Mouse (Mus musculus) spleen, adult 2 months (tissue): ENCODE results near the gene Mmgt2. TPM values are rescaled to one million over a fixed set of nuclear protein-coding genes. Genes with fewer than 3 reads are reported as not detected.

Experiments
- DNase-seq, 2 experiments: peaks; one replicate each; pipeline versions ENCODE4 v3.0.0 to v3.0.0-alpha.2; 2012 to 2021; ENCODE audit warnings: low spot score in 2 of 2, low read depth in 1 of 2
- H3K27ac ChIP-seq: fragments of 200-500 bp; 2 replicates; pipeline ENCODE4 v1.5.1; 2012; ENCODE audit warnings: low read length, inconsistent platforms; ENCODE audit not compliant: insufficient read depth
- H3K27me3 ChIP-seq: fragments of 200-500 bp; 2 replicates; pipeline ENCODE4 v1.6.1; 2012; ENCODE audit warnings: mild to moderate bottlenecking, moderate library complexity, low read length, inconsistent platforms; ENCODE audit not compliant: control insufficient read depth, insufficient read depth
- H3K36me3 ChIP-seq: fragments of 200-500 bp; 2 replicates; pipeline ENCODE4 v1.6.1; 2012; ENCODE audit warnings: mild to moderate bottlenecking, low read length, inconsistent platforms; ENCODE audit not compliant: control insufficient read depth, insufficient read depth
- H3K4me1 ChIP-seq: fragments of 200-500 bp; 2 replicates; pipeline ENCODE4 v1.6.1; 2011; ENCODE audit warnings: inconsistent platforms; ENCODE audit not compliant: control insufficient read depth, insufficient read depth, insufficient read length
- H3K4me3 ChIP-seq: fragments of 200-500 bp; 2 replicates; pipeline ENCODE4 v1.5.1; 2011; ENCODE audit warnings: mild to moderate bottlenecking, inconsistent platforms; ENCODE audit not compliant: insufficient read depth, insufficient read length; ENCODE audit errors: extremely low read depth
- CTCF ChIP-seq: fragments of 200-500 bp; IDR thresholded peaks from 2 replicates; pipeline ENCODE4 v1.5.1; 2011; ENCODE audit warnings: mild to moderate bottlenecking, inconsistent platforms; ENCODE audit not compliant: insufficient read depth, insufficient read length, insufficient replicate concordance; ENCODE audit errors: extremely low read depth
- POLR2A ChIP-seq: fragments of 200-500 bp; IDR thresholded peaks from 2 replicates; pipeline ENCODE4 v1.6.1; 2011; ENCODE audit warnings: low read depth, low read length, inconsistent platforms
- WGBS: fragments of 180-500 bp; shearing (Covaris S2); methylation state at CpG from one replicate; pipeline ENCODE4 v1.1.7; 2018; 5-methylcytosine and 5-hydroxymethylcytosine counted together
- polyA plus RNA-seq: library from polyadenylated mRNA; depleted of rRNA; stranded (reverse); fragments of >200 nt; gene quantifications from 2 replicates; pipeline ENCODE4 v1.2.3, GENCODE M21; 2012

Mmgt2 gene
- polyA plus RNA-seq, 1 experiment, result 22.3 TPM

- DNase-seq, result no peak
- TF ChIP-seq POLR2A (no peak), CTCF (no peak)
- Histone ChIP-seq H3K36me3 (peaks cover 5% of the 10 kb centered on the region), H3K27me3 (no peaks in the 10 kb centered on the region), H3K27ac (no peak overlapping the region), H3K4me1 (no peaks in the 10 kb centered on the region), H3K4me3 (no peak overlapping the region)
- 73% methylated on average over 6 of the region's 6 CpGs for WGBS
These were observed 15.8 kb downstream of the Mmgt2 start for GRCm38 (mm10) chr11:62664250-62664649.

- Histone ChIP-seq H3K27ac (no peak overlapping the region), H3K4me1 (no peaks in the 10 kb centered on the region), H3K4me3 (no peak overlapping the region), H3K36me3 (peaks cover 3% of the 10 kb centered on the region), H3K27me3 (no peaks in the 10 kb centered on the region)
- 90% methylated on average over 5 of the region's 5 CpGs for WGBS
- TF ChIP-seq POLR2A (no peak), CTCF (no peak)
- DNase-seq, result no peak
These were observed 20.5 kb downstream of the Mmgt2 start for GRCm38 (mm10) chr11:62668986-62669385.

GRCm38 (mm10) chr11:62669471-62669870 lies 21.0 kb downstream of the Mmgt2 start:
- no peaks in the 10 kb centered on the region for H3K27me3 ChIP-seq
- H3K36me3 ChIP-seq, result peaks cover 3% of the 10 kb centered on the region
- no peaks in the 10 kb centered on the region for H3K4me1 ChIP-seq
- H3K4me3 ChIP-seq, result no peak overlapping the region
- WGBS, result 62% methylated on average over 12 of the region's 12 CpGs
- DNase-seq, result no peak
- H3K27ac ChIP-seq, result no peak overlapping the region
- TF ChIP-seq CTCF (no peak), POLR2A (no peak)

GRCm38 (mm10) chr11:62670006-62670405 lies 21.5 kb downstream of the Mmgt2 start:
- Histone ChIP-seq H3K27me3 (no peaks in the 10 kb centered on the region), H3K4me3 (no peak overlapping the region), H3K36me3 (no peaks in the 10 kb centered on the region; the same call in 1 of the 2 replicates), H3K4me1 (no peaks in the 10 kb centered on the region), H3K27ac (no peak overlapping the region)
- 85% methylated on average over 6 of the region's 6 CpGs for WGBS
- no peak for TF ChIP-seq POLR2A
- no peak for TF ChIP-seq CTCF
- DNase-seq, result no peak

GRCm38 (mm10) chr11:62675480-62676289 lies 27.2 kb downstream of the Mmgt2 start:
- WGBS, result 21% methylated on average over 17 of the region's 17 CpGs
- no peaks in the 10 kb centered on the region for H3K4me1 ChIP-seq
- TF ChIP-seq POLR2A (no peak), CTCF (peak; percentile 56; the same call in 1 of the 2 replicates)
- H3K27me3 ChIP-seq, result no peaks in the 10 kb centered on the region
- no peaks in the 10 kb centered on the region for H3K36me3 ChIP-seq
- H3K4me3 ChIP-seq, result 0 out of 2 replicates have a peak overlapping the region, but pooled peaks have one; percentile 10
- DNase-seq, result peak; percentile 38 to 54
- no peak overlapping the region for H3K27ac ChIP-seq

- no peaks in the 10 kb centered on the region for H3K36me3 ChIP-seq
- 91% methylated on average over 4 of the region's 4 CpGs for WGBS
- H3K27me3 ChIP-seq, result no peaks in the 10 kb centered on the region
- no peak overlapping the region for H3K27ac ChIP-seq
- TF ChIP-seq CTCF (no peak), POLR2A (no peak)
- H3K4me3 ChIP-seq, result no peak overlapping the region
- DNase-seq, result no peak
- H3K4me1 ChIP-seq, result no peaks in the 10 kb centered on the region
These were observed 27.8 kb downstream of the Mmgt2 start for GRCm38 (mm10) chr11:62676290-62676596.

GRCm38 (mm10) chr11:62678778-62679354 lies 30.4 kb downstream of the Mmgt2 start:
- WGBS, result 66% methylated on average over 7 of the region's 7 CpGs
- no peak overlapping the region for H3K4me3 ChIP-seq
- TF ChIP-seq CTCF (no peak), POLR2A (no peak)
- H3K4me1 ChIP-seq, result no peaks in the 10 kb centered on the region
- no peaks in the 10 kb centered on the region for H3K27me3 ChIP-seq
- no peak overlapping the region for H3K27ac ChIP-seq
- no peaks in the 10 kb centered on the region for H3K36me3 ChIP-seq
- no peak for DNase-seq
